Mouse (Mus musculus): Measurements from ENCODE around the gene Samd13. TPM values are rescaled to one million over a fixed set of nuclear protein-coding genes. Genes with fewer than 3 reads are reported as not detected.

The Samd13 gene
- polyA plus RNA-seq, 1 experiment from 2014 or later: 1.2 TPM

- Histone ChIP-seq H3K4me3 (ENCODE audit: low read length) (no peak within 1 kb of the TSS), H3K27ac (ENCODE audit: low read depth, low read length) (no peak within 1 kb of the TSS), H3K9me3 (ENCODE audit: control insufficient read depth, low read length) (no peaks in the 10 kb centered on the region), H3K36me3 (ENCODE audit: control insufficient read depth, insufficient read depth, low read length) (no peaks in the 10 kb centered on the region), H3K27me3 (ENCODE audit: control insufficient read depth, insufficient read depth, low read length) (no peaks in the 10 kb centered on the region), H3K4me1 (ENCODE audit: control insufficient read depth, insufficient read depth, low read length) (no peaks in the 10 kb centered on the region), H3K4me2 (replicated peaks; ENCODE audit: low read depth, low read length) (no peak within 1 kb of the TSS), H3K9ac (ENCODE audit: low read depth, low read length) (no peak within 1 kb of the TSS)
- WGBS: 95% methylated on average over 4 of the region's 4 CpGs
- ATAC-seq (ENCODE audit: low FRiP score, low TSS enrichment): no peak
Observed at GRCm38 (mm10) chr3:146615496-146615895, 69.9 kb downstream of the Samd13 start, which contains the start of gene Dnase2b. Gene Dnase2b (minus strand): TSS chr3:146615596.

GRCm38 (mm10) chr3:146611821-146612220 is 73.6 kb downstream of the Samd13 start:
- Histone ChIP-seq H3K27me3 (ENCODE audit: control insufficient read depth, insufficient read depth, low read length) (no peaks in the 10 kb centered on the region), H3K27ac (ENCODE audit: low read depth, low read length) (no peak overlapping the region), H3K9me3 (ENCODE audit: control insufficient read depth, low read length) (no peaks in the 10 kb centered on the region), H3K36me3 (ENCODE audit: control insufficient read depth, insufficient read depth, low read length) (no peaks in the 10 kb centered on the region), H3K4me2 (replicated peaks; ENCODE audit: low read depth, low read length) (no peak overlapping the region), H3K4me3 (ENCODE audit: low read length) (no peak overlapping the region), H3K9ac (ENCODE audit: low read depth, low read length) (no peak overlapping the region), H3K4me1 (ENCODE audit: control insufficient read depth, insufficient read depth, low read length) (no peaks in the 10 kb centered on the region)
- WGBS: 78% methylated on average over 4 of the region's 4 CpGs
- no peak for ATAC-seq (ENCODE audit: low FRiP score, low TSS enrichment)

- ATAC-seq (ENCODE audit: low FRiP score, low TSS enrichment): no peak
- WGBS: 92% methylated on average over 4 of the region's 4 CpGs
- Histone ChIP-seq H3K9me3 (ENCODE audit: control insufficient read depth, low read length) (no peaks in the 10 kb centered on the region), H3K4me3 (ENCODE audit: low read length) (no peak overlapping the region), H3K27me3 (ENCODE audit: control insufficient read depth, insufficient read depth, low read length) (no peaks in the 10 kb centered on the region), H3K4me2 (replicated peaks; ENCODE audit: low read depth, low read length) (no peak overlapping the region), H3K27ac (ENCODE audit: low read depth, low read length) (no peak overlapping the region), H3K9ac (ENCODE audit: low read depth, low read length) (no peak overlapping the region), H3K36me3 (ENCODE audit: control insufficient read depth, insufficient read depth, low read length) (no peaks in the 10 kb centered on the region), H3K4me1 (ENCODE audit: control insufficient read depth, insufficient read depth, low read length) (no peaks in the 10 kb centered on the region)
Observed at GRCm38 (mm10) chr3:146611261-146611660, 74.1 kb downstream of the Samd13 start.

GRCm38 (mm10) chr3:146610322-146610721 is 75.1 kb downstream of the Samd13 start:
- no peak for ATAC-seq (ENCODE audit: low FRiP score, low TSS enrichment)
- WGBS: 80% methylated on average over 10 of the region's 10 CpGs

GRCm38 (mm10) chr3:146607368-146607767 is 78.0 kb downstream of the Samd13 start:
- H3K36me3 ChIP-seq (ENCODE audit: control insufficient read depth, insufficient read depth, low read length): no peaks in the 10 kb centered on the region
- WGBS: 26% methylated on average over 1 of the region's 1 CpGs
- ATAC-seq (ENCODE audit: low FRiP score, low TSS enrichment): no peak
- H3K4me3 ChIP-seq (ENCODE audit: low read length): no peak overlapping the region
- H3K4me2 ChIP-seq (replicated peaks; ENCODE audit: low read depth, low read length): no peak overlapping the region
- no peak overlapping the region for H3K9ac ChIP-seq (ENCODE audit: low read depth, low read length)
- no peak overlapping the region for H3K27ac ChIP-seq (ENCODE audit: low read depth, low read length)
- no peaks in the 10 kb centered on the region for H3K4me1 ChIP-seq (ENCODE audit: control insufficient read depth, insufficient read depth, low read length)
- H3K27me3 ChIP-seq (ENCODE audit: control insufficient read depth, insufficient read depth, low read length): no peaks in the 10 kb centered on the region
- H3K9me3 ChIP-seq (ENCODE audit: control insufficient read depth, low read length): no peaks in the 10 kb centered on the region

More at GRCm38 (mm10) chr3:146610322-146610721, 75.1 kb downstream of the Samd13 start:
- Histone ChIP-seq H3K4me3 (ENCODE audit: low read length) (no peak overlapping the region), H3K9ac (ENCODE audit: low read depth, low read length) (no peak overlapping the region), H3K4me1 (ENCODE audit: control insufficient read depth, insufficient read depth, low read length) (no peaks in the 10 kb centered on the region), H3K27me3 (ENCODE audit: control insufficient read depth, insufficient read depth, low read length) (no peaks in the 10 kb centered on the region), H3K9me3 (ENCODE audit: control insufficient read depth, low read length) (no peaks in the 10 kb centered on the region), H3K4me2 (replicated peaks; ENCODE audit: low read depth, low read length) (no peak overlapping the region), H3K36me3 (ENCODE audit: control insufficient read depth, insufficient read depth, low read length) (no peaks in the 10 kb centered on the region), H3K27ac (ENCODE audit: low read depth, low read length) (no peak overlapping the region)

- Histone ChIP-seq H3K27me3 (ENCODE audit: control insufficient read depth, insufficient read depth, low read length) (no peaks in the 10 kb centered on the region), H3K4me2 (replicated peaks; ENCODE audit: low read depth, low read length) (no peak overlapping the region), H3K9me3 (ENCODE audit: control insufficient read depth, low read length) (no peaks in the 10 kb centered on the region), H3K27ac (ENCODE audit: low read depth, low read length) (no peak overlapping the region), H3K36me3 (ENCODE audit: control insufficient read depth, insufficient read depth, low read length) (no peaks in the 10 kb centered on the region), H3K4me1 (ENCODE audit: control insufficient read depth, insufficient read depth, low read length) (no peaks in the 10 kb centered on the region), H3K9ac (ENCODE audit: low read depth, low read length) (no peak overlapping the region), H3K4me3 (ENCODE audit: low read length) (no peak overlapping the region)
- no peak for ATAC-seq (ENCODE audit: low FRiP score, low TSS enrichment)
- WGBS: 86% methylated on average over 9 of the region's 9 CpGs
Observed at GRCm38 (mm10) chr3:146604647-146605046, 80.7 kb downstream of the Samd13 start.

GRCm38 (mm10) chr3:146602531-146602930 is 82.9 kb downstream of the Samd13 start:
- H3K4me3 ChIP-seq (ENCODE audit: low read length): no peak overlapping the region
- H3K4me1 ChIP-seq (ENCODE audit: control insufficient read depth, insufficient read depth, low read length): no peaks in the 10 kb centered on the region
- WGBS: 94% methylated on average over 3 of the region's 3 CpGs
- no peaks in the 10 kb centered on the region for H3K9me3 ChIP-seq (ENCODE audit: control insufficient read depth, low read length)
- no peaks in the 10 kb centered on the region for H3K36me3 ChIP-seq (ENCODE audit: control insufficient read depth, insufficient read depth, low read length)
- no peak overlapping the region for H3K9ac ChIP-seq (ENCODE audit: low read depth, low read length)
- no peak overlapping the region for H3K4me2 ChIP-seq (replicated peaks; ENCODE audit: low read depth, low read length)
- no peak overlapping the region for H3K27ac ChIP-seq (ENCODE audit: low read depth, low read length)
- H3K27me3 ChIP-seq (ENCODE audit: control insufficient read depth, insufficient read depth, low read length): no peaks in the 10 kb centered on the region
- no peak for ATAC-seq (ENCODE audit: low FRiP score, low TSS enrichment)

GRCm38 (mm10) chr3:146601205-146601604 is 84.2 kb downstream of the Samd13 start:
- WGBS: 88% methylated on average over 2 of the region's 2 CpGs
- H3K4me2 ChIP-seq (replicated peaks; ENCODE audit: low read depth, low read length): no peak overlapping the region
- H3K9ac ChIP-seq (ENCODE audit: low read depth, low read length): no peak overlapping the region
- ATAC-seq (ENCODE audit: low FRiP score, low TSS enrichment): no peak
- no peak overlapping the region for H3K27ac ChIP-seq (ENCODE audit: low read depth, low read length)
- H3K4me1 ChIP-seq (ENCODE audit: control insufficient read depth, insufficient read depth, low read length): no peaks in the 10 kb centered on the region
- H3K9me3 ChIP-seq (ENCODE audit: control insufficient read depth, low read length): no peaks in the 10 kb centered on the region
- no peaks in the 10 kb centered on the region for H3K27me3 ChIP-seq (ENCODE audit: control insufficient read depth, insufficient read depth, low read length)
- no peaks in the 10 kb centered on the region for H3K36me3 ChIP-seq (ENCODE audit: control insufficient read depth, insufficient read depth, low read length)
- no peak overlapping the region for H3K4me3 ChIP-seq (ENCODE audit: low read length)

- Histone ChIP-seq H3K9me3 (ENCODE audit: control insufficient read depth, low read length) (no peaks in the 10 kb centered on the region), H3K36me3 (ENCODE audit: control insufficient read depth, insufficient read depth, low read length) (no peaks in the 10 kb centered on the region), H3K27ac (ENCODE audit: low read depth, low read length) (no peak overlapping the region), H3K9ac (ENCODE audit: low read depth, low read length) (no peak overlapping the region), H3K4me2 (replicated peaks; ENCODE audit: low read depth, low read length) (no peak overlapping the region), H3K27me3 (ENCODE audit: control insufficient read depth, insufficient read depth, low read length) (no peaks in the 10 kb centered on the region), H3K4me3 (ENCODE audit: low read length) (no peak overlapping the region), H3K4me1 (ENCODE audit: control insufficient read depth, insufficient read depth, low read length) (no peaks in the 10 kb centered on the region)
- 87% methylated on average over 6 of the region's 6 CpGs for WGBS
- no peak for ATAC-seq (ENCODE audit: low FRiP score, low TSS enrichment)
Observed at GRCm38 (mm10) chr3:146599198-146599900, 86.0 kb downstream of the Samd13 start.
